Mouse (Mus musculus): ENCODE results near the gene Ovca2. TPM values are rescaled to one million over a fixed set of nuclear protein-coding genes. Genes with fewer than 3 reads are reported as not detected.

Ovca2 gene
- polyA plus RNA-seq, 1 experiment from 2014 or later, result 24.9 TPM

- 62% methylated on average over 5 of the region's 5 CpGs for WGBS
- Histone ChIP-seq H3K4me2 (no peak overlapping the region), H3K9ac (ENCODE audit: low read depth, low read length) (no peak overlapping the region), H3K27me3 (replicated peaks; ENCODE audit: control insufficient read depth, insufficient read depth, low read length) (no peaks in the 10 kb centered on the region), H3K4me1 (replicated peaks; ENCODE audit: control insufficient read depth, insufficient read depth, low read length) (peaks cover 11% of the 10 kb centered on the region), H3K9me3 (ENCODE audit: control insufficient read depth, low read length) (no peaks in the 10 kb centered on the region), H3K27ac (ENCODE audit: low read depth, low read length) (no peak overlapping the region), H3K4me3 (ENCODE audit: low read depth, low read length) (no peak overlapping the region), H3K36me3 (ENCODE audit: control insufficient read depth, insufficient read depth, low read length) (no peaks in the 10 kb centered on the region)
- DNase-seq (ENCODE audit: low spot score) (no peak), ATAC-seq (replicated peaks; ENCODE audit: low FRiP score) (no peak)
These were observed 22.2 kb downstream of the Ovca2 start for GRCm38 (mm10) chr11:75156416-75156815.

GRCm38 (mm10) chr11:75155985-75156384 is 22.6 kb downstream of the Ovca2 start:
- DNase-seq (ENCODE audit: low spot score) (no peak), ATAC-seq (replicated peaks; ENCODE audit: low FRiP score) (no peak)
- WGBS, result 49% methylated on average over 6 of the region's 6 CpGs
- Histone ChIP-seq H3K36me3 (ENCODE audit: control insufficient read depth, insufficient read depth, low read length) (no peaks in the 10 kb centered on the region), H3K9ac (ENCODE audit: low read depth, low read length) (no peak overlapping the region), H3K4me3 (ENCODE audit: low read depth, low read length) (no peak overlapping the region), H3K4me1 (replicated peaks; ENCODE audit: control insufficient read depth, insufficient read depth, low read length) (peaks cover 11% of the 10 kb centered on the region), H3K27me3 (replicated peaks; ENCODE audit: control insufficient read depth, insufficient read depth, low read length) (no peaks in the 10 kb centered on the region), H3K4me2 (no peak overlapping the region), H3K9me3 (ENCODE audit: control insufficient read depth, low read length) (no peaks in the 10 kb centered on the region), H3K27ac (ENCODE audit: low read depth, low read length) (no peak overlapping the region)

GRCm38 (mm10) chr11:75154053-75154585 is 24.5 kb downstream of the Ovca2 start:
- Histone ChIP-seq H3K9me3 (ENCODE audit: control insufficient read depth, low read length) (no peaks in the 10 kb centered on the region), H3K4me2 (no peak overlapping the region), H3K36me3 (ENCODE audit: control insufficient read depth, insufficient read depth, low read length) (peaks cover 7% of the 10 kb centered on the region), H3K9ac (ENCODE audit: low read depth, low read length) (no peak overlapping the region), H3K4me1 (replicated peaks; ENCODE audit: control insufficient read depth, insufficient read depth, low read length) (peaks cover 11% of the 10 kb centered on the region), H3K27ac (ENCODE audit: low read depth, low read length) (no peak overlapping the region), H3K4me3 (ENCODE audit: low read depth, low read length) (no peak overlapping the region), H3K27me3 (replicated peaks; ENCODE audit: control insufficient read depth, insufficient read depth, low read length) (no peaks in the 10 kb centered on the region)
- no peak for ATAC-seq (replicated peaks; ENCODE audit: low FRiP score)
- 56% methylated on average over 6 of the region's 6 CpGs for WGBS
- no peak for DNase-seq (ENCODE audit: low spot score)

GRCm38 (mm10) chr11:75152603-75153557 is 25.8 kb downstream of the Ovca2 start:
- Histone ChIP-seq H3K9me3 (ENCODE audit: control insufficient read depth, low read length) (no peaks in the 10 kb centered on the region), H3K4me1 (replicated peaks; ENCODE audit: control insufficient read depth, insufficient read depth, low read length) (peaks cover 10% of the 10 kb centered on the region), H3K9ac (ENCODE audit: low read depth, low read length) (no peak overlapping the region), H3K36me3 (ENCODE audit: control insufficient read depth, insufficient read depth, low read length) (peaks cover 9% of the 10 kb centered on the region), H3K4me2 (no peak overlapping the region), H3K27me3 (replicated peaks; ENCODE audit: control insufficient read depth, insufficient read depth, low read length) (no peaks in the 10 kb centered on the region), H3K4me3 (ENCODE audit: low read depth, low read length) (no peak overlapping the region), H3K27ac (ENCODE audit: low read depth, low read length) (peak overlapping the region; percentile 57)
- DNase-seq (ENCODE audit: low spot score), result no peak
- WGBS, result 64% methylated on average over 18 of the region's 18 CpGs
- ATAC-seq (replicated peaks; ENCODE audit: low FRiP score), result no peak

- H3K4me1 ChIP-seq (replicated peaks; ENCODE audit: control insufficient read depth, insufficient read depth, low read length), result peaks cover 13% of the 10 kb centered on the region
- WGBS, result 63% methylated on average over 1 of the region's 1 CpGs
- no peak for ATAC-seq (replicated peaks; ENCODE audit: low FRiP score)
These were observed 28.3 kb downstream of the Ovca2 start for GRCm38 (mm10) chr11:75150346-75150745.

GRCm38 (mm10) chr11:75148332-75149035 is 30.2 kb downstream of the Ovca2 start:
- no peaks in the 10 kb centered on the region for H3K9me3 ChIP-seq (ENCODE audit: control insufficient read depth, low read length)
- H3K4me1 ChIP-seq (replicated peaks; ENCODE audit: control insufficient read depth, insufficient read depth, low read length), result peaks cover 11% of the 10 kb centered on the region
- no peak overlapping the region for H3K9ac ChIP-seq (ENCODE audit: low read depth, low read length)
- ATAC-seq (replicated peaks; ENCODE audit: low FRiP score) (no peak), DNase-seq (ENCODE audit: low spot score) (no peak)
- 88% methylated on average over 11 of the region's 11 CpGs for WGBS
- H3K27ac ChIP-seq (ENCODE audit: low read depth, low read length), result no peak overlapping the region
- peaks cover 11% of the 10 kb centered on the region for H3K36me3 ChIP-seq (ENCODE audit: control insufficient read depth, insufficient read depth, low read length)
- no peaks in the 10 kb centered on the region for H3K27me3 ChIP-seq (replicated peaks; ENCODE audit: control insufficient read depth, insufficient read depth, low read length)
- no peak overlapping the region for H3K4me3 ChIP-seq (ENCODE audit: low read depth, low read length)
- H3K4me2 ChIP-seq, result no peak overlapping the region

More at GRCm38 (mm10) chr11:75150346-75150745, 28.3 kb downstream of the Ovca2 start:
- no peaks in the 10 kb centered on the region for H3K9me3 ChIP-seq (ENCODE audit: control insufficient read depth, low read length)
- H3K4me2 ChIP-seq, result no peak overlapping the region
- H3K4me3 ChIP-seq (ENCODE audit: low read depth, low read length), result no peak overlapping the region
- H3K27ac ChIP-seq (ENCODE audit: low read depth, low read length), result no peak overlapping the region
- H3K36me3 ChIP-seq (ENCODE audit: control insufficient read depth, insufficient read depth, low read length), result peaks cover 9% of the 10 kb centered on the region
- DNase-seq (ENCODE audit: low spot score), result no peak
- H3K27me3 ChIP-seq (replicated peaks; ENCODE audit: control insufficient read depth, insufficient read depth, low read length), result no peaks in the 10 kb centered on the region
- no peak overlapping the region for H3K9ac ChIP-seq (ENCODE audit: low read depth, low read length)

GRCm38 (mm10) chr11:75147846-75148168 is 30.8 kb downstream of the Ovca2 start:
- Histone ChIP-seq H3K27me3 (replicated peaks; ENCODE audit: control insufficient read depth, insufficient read depth, low read length) (no peaks in the 10 kb centered on the region), H3K4me2 (no peak overlapping the region), H3K4me3 (ENCODE audit: low read depth, low read length) (no peak overlapping the region), H3K4me1 (replicated peaks; ENCODE audit: control insufficient read depth, insufficient read depth, low read length) (peaks cover 11% of the 10 kb centered on the region), H3K9me3 (ENCODE audit: control insufficient read depth, low read length) (no peaks in the 10 kb centered on the region), H3K36me3 (ENCODE audit: control insufficient read depth, insufficient read depth, low read length) (peaks cover 11% of the 10 kb centered on the region), H3K27ac (ENCODE audit: low read depth, low read length) (peak overlapping the region; percentile 42; the same call in 1 of the 2 replicates), H3K9ac (ENCODE audit: low read depth, low read length) (no peak overlapping the region)
- ATAC-seq (replicated peaks; ENCODE audit: low FRiP score) (peak; percentile 34; the same call in 1 of the 2 replicates), DNase-seq (ENCODE audit: low spot score) (no peak)
- WGBS, result 50% methylated on average over 3 of the region's 3 CpGs

GRCm38 (mm10) chr11:75147106-75147845 is 31.4 kb downstream of the Ovca2 start:
- WGBS, result 63% methylated on average over 11 of the region's 11 CpGs
- ATAC-seq (replicated peaks; ENCODE audit: low FRiP score) (no peak), DNase-seq (ENCODE audit: low spot score) (no peak)
- Histone ChIP-seq H3K4me3 (ENCODE audit: low read depth, low read length) (no peak overlapping the region), H3K4me1 (replicated peaks; ENCODE audit: control insufficient read depth, insufficient read depth, low read length) (peaks cover 9% of the 10 kb centered on the region), H3K27ac (ENCODE audit: low read depth, low read length) (peak overlapping the region; percentile 42; the same call in 1 of the 2 replicates), H3K36me3 (ENCODE audit: control insufficient read depth, insufficient read depth, low read length) (peaks cover 13% of the 10 kb centered on the region), H3K9ac (ENCODE audit: low read depth, low read length) (no peak overlapping the region), H3K9me3 (ENCODE audit: control insufficient read depth, low read length) (no peaks in the 10 kb centered on the region), H3K4me2 (no peak overlapping the region), H3K27me3 (replicated peaks; ENCODE audit: control insufficient read depth, insufficient read depth, low read length) (no peaks in the 10 kb centered on the region)
